Mouse (Mus musculus) olfactory bulb, adult 2 months (tissue): ENCODE measurements at regions not wholly inside any gene's neighbourhood (a gene's known extent, or its start where the extent isn't known, plus 50 kb on each side); places are given as distances from the start of the nearest gene placed in this dataset.

ENCODE experiments used
- CTCF ChIP-seq: fragments of 200-500 bp; IDR thresholded peaks from 2 replicates; pipeline ENCODE4 v1.5.1; 2012; ENCODE audit warnings: low read depth, mild to moderate bottlenecking, low read length, moderate library complexity; ENCODE audit not compliant: insufficient read depth
- POLR2A ChIP-seq: fragments of 200-500 bp; IDR thresholded peaks from 2 replicates; pipeline ENCODE4 v1.6.1; 2012; ENCODE audit warnings: mild to moderate bottlenecking, low read depth, low read length, moderate library complexity; ENCODE audit not compliant: insufficient read depth

DNA sequence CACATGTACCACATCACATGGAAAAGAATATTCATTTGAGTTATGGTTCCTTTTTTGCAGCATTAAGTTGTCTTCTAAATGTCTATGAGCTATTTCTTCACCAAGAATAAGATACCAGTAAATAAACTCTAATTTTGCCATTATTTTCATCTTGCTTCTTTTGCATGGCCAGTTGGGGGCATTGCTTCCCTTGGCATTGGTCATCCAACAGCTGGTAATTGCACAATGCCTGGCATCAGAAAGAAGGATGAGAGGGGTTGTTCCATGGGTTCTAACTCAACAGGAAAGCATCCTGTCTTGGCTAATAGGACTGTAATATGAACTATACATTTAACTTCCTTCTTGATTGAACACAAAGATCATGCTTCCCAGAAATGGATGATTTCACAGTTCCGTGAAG lies 174.4 kb downstream of the Fam49a start:
- no peak for TF ChIP-seq CTCF
- TF ChIP-seq POLR2A: no peak
